Mouse (Mus musculus): ENCODE data around the gene Rnf223. TPM values are rescaled to one million over a fixed set of nuclear protein-coding genes. Genes with fewer than 3 reads are reported as not detected.

The Rnf223 gene
- polyA plus RNA-seq, 1 experiment from 2014 or later: 0.16 TPM

GRCm38 (mm10) chr4:156093758-156094157, 36.6 kb upstream of the Rnf223 start:
- 66% methylated on average over 5 of the region's 5 CpGs for WGBS
- Histone ChIP-seq H3K4me1 (replicated peaks; ENCODE audit: control insufficient read depth, insufficient read depth, low read length) (no peaks in the 10 kb centered on the region), H3K9ac (ENCODE audit: low read depth, low read length) (no peak overlapping the region), H3K27ac (ENCODE audit: low read depth, low read length) (no peak overlapping the region; the same call in 1 of the 2 replicates), H3K36me3 (ENCODE audit: control insufficient read depth, insufficient read depth, low read length) (no peaks in the 10 kb centered on the region), H3K9me3 (ENCODE audit: control insufficient read depth, low read length) (no peaks in the 10 kb centered on the region), H3K4me3 (ENCODE audit: low read depth, low read length) (no peak overlapping the region), H3K27me3 (replicated peaks; ENCODE audit: control insufficient read depth, insufficient read depth, low read length) (no peaks in the 10 kb centered on the region), H3K4me2 (no peak overlapping the region)
- ATAC-seq (replicated peaks; ENCODE audit: low FRiP score) (no peak), DNase-seq (ENCODE audit: low spot score) (no peak)

DNA sequence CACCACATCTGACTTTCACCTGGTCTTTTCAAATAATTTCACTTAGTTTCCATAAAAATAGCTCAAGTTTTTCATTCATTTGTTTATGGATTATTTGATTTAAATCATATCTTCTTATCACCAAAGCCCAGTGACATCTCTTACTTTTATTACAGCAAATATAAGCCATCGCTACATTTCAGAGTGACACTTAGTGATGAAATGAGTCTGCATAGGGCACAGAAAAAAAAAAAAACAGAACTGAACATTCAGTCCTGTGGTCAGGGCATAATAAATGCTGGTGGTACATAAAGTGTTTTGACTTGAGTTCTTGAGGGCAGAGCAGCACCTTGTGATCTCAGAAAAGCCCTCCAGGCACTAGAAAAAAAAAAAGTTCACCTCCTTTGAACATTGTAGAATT, 34.1 kb upstream of the Rnf223 start:
- no peaks in the 10 kb centered on the region for H3K9me3 ChIP-seq (ENCODE audit: control insufficient read depth, low read length)
- no peak overlapping the region for H3K4me2 ChIP-seq
- no peak for DNase-seq (ENCODE audit: low spot score)
- no peaks in the 10 kb centered on the region for H3K4me1 ChIP-seq (replicated peaks; ENCODE audit: control insufficient read depth, insufficient read depth, low read length)
- 87% methylated on average over 1 of the region's 1 CpGs for whole genome bisulfite sequencing
- no peaks in the 10 kb centered on the region for H3K27me3 ChIP-seq (replicated peaks; ENCODE audit: control insufficient read depth, insufficient read depth, low read length)
- no peak for ATAC-seq (replicated peaks; ENCODE audit: low FRiP score)
- H3K9ac ChIP-seq (ENCODE audit: low read depth, low read length): no peak overlapping the region
- no peak overlapping the region for H3K27ac ChIP-seq (ENCODE audit: low read depth, low read length)
- no peak overlapping the region for H3K4me3 ChIP-seq (ENCODE audit: low read depth, low read length)
- no peaks in the 10 kb centered on the region for H3K36me3 ChIP-seq (ENCODE audit: control insufficient read depth, insufficient read depth, low read length)

DNA sequence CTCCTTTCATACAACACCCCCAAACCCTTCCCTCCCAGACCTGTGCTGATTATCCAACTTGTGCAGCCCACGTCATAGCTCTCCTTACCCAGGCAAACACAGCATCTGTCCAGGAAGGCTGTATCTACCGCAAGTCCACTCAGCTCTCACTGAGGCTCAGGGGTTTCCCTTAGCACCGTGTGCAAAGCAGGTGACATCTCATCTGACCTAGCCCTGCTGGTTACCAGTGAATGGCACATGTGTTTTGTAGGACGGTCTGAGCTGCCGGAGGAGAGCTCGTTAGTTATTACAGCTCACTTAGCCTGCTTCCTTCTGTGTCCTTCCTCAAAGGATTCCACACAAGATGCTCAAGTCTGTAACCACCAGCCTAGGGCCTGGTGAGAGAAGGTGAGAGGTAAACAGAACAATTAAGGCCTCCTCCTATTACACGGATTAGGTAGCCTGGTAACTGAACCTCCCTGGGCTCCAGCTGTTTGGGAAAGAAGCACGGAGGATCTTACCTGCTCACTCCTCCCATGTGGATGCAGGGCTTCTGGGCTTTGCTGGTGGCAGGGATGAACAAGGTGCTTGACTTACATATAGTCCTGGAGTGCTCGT, 32.4 kb upstream of the Rnf223 start:
- ATAC-seq (replicated peaks; ENCODE audit: low FRiP score) (no peak), DNase-seq (ENCODE audit: low spot score) (no peak)
- Histone ChIP-seq H3K27me3 (replicated peaks; ENCODE audit: control insufficient read depth, insufficient read depth, low read length) (no peaks in the 10 kb centered on the region), H3K27ac (ENCODE audit: low read depth, low read length) (no peak overlapping the region), H3K9ac (ENCODE audit: low read depth, low read length) (no peak overlapping the region), H3K36me3 (ENCODE audit: control insufficient read depth, insufficient read depth, low read length) (no peaks in the 10 kb centered on the region), H3K4me2 (no peak overlapping the region), H3K9me3 (ENCODE audit: control insufficient read depth, low read length) (no peaks in the 10 kb centered on the region), H3K4me3 (ENCODE audit: low read depth, low read length) (no peak overlapping the region), H3K4me1 (replicated peaks; ENCODE audit: control insufficient read depth, insufficient read depth, low read length) (no peaks in the 10 kb centered on the region)
- 69% methylated on average over 9 of the region's 9 CpGs for WGBS

- no peaks in the 10 kb centered on the region for H3K9me3 ChIP-seq (ENCODE audit: control insufficient read depth, low read length)
- no peak overlapping the region for H3K27ac ChIP-seq (ENCODE audit: low read depth, low read length)
- no peak overlapping the region for H3K9ac ChIP-seq (ENCODE audit: low read depth, low read length)
- H3K4me3 ChIP-seq (ENCODE audit: low read depth, low read length): no peak overlapping the region
- ATAC-seq (replicated peaks; ENCODE audit: low FRiP score) (no peak), DNase-seq (ENCODE audit: low spot score) (no peak)
- H3K36me3 ChIP-seq (ENCODE audit: control insufficient read depth, insufficient read depth, low read length): no peaks in the 10 kb centered on the region
- no peak overlapping the region for H3K4me2 ChIP-seq
- H3K27me3 ChIP-seq (replicated peaks; ENCODE audit: control insufficient read depth, insufficient read depth, low read length): no peaks in the 10 kb centered on the region
- 67% methylated on average over 6 of the region's 6 CpGs for WGBS
- no peaks in the 10 kb centered on the region for H3K4me1 ChIP-seq (replicated peaks; ENCODE audit: control insufficient read depth, insufficient read depth, low read length)
Observed at GRCm38 (mm10) chr4:156099427-156099826, 30.9 kb upstream of the Rnf223 start.

DNA sequence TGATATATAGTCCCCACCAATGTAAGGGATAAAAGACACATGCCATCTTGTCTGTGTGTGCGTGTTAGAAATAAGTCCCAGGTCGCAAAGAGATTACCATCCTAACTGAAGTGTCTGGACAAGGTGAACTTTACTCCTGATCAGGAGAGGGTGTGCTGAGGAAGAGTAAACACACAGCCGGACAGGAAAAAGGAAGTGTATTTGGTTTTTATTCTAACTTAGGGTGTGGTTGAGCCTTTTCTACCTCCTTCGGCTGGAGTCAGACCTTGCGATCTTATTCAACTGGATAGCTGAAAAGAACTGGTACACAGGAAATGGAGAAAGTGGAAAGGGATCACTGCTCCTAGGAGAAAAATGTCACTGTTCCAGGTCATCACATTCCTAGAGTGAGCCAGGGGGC, 29.8 kb upstream of the Rnf223 start:
- no peaks in the 10 kb centered on the region for H3K4me1 ChIP-seq (replicated peaks; ENCODE audit: control insufficient read depth, insufficient read depth, low read length)
- WGBS: 75% methylated on average over 5 of the region's 5 CpGs
- H3K27ac ChIP-seq (ENCODE audit: low read depth, low read length): no peak overlapping the region
- DNase-seq (ENCODE audit: low spot score): no peak
- no peaks in the 10 kb centered on the region for H3K27me3 ChIP-seq (replicated peaks; ENCODE audit: control insufficient read depth, insufficient read depth, low read length)
- no peak overlapping the region for H3K4me2 ChIP-seq
- no peaks in the 10 kb centered on the region for H3K9me3 ChIP-seq (ENCODE audit: control insufficient read depth, low read length)
- H3K36me3 ChIP-seq (ENCODE audit: control insufficient read depth, insufficient read depth, low read length): no peaks in the 10 kb centered on the region
- H3K4me3 ChIP-seq (ENCODE audit: low read depth, low read length): no peak overlapping the region
- no peak for ATAC-seq (replicated peaks; ENCODE audit: low FRiP score)
- H3K9ac ChIP-seq (ENCODE audit: low read depth, low read length): no peak overlapping the region

GRCm38 (mm10) chr4:156101481-156101903, 28.8 kb upstream of the Rnf223 start:
- H3K9ac ChIP-seq (ENCODE audit: low read depth, low read length): no peak overlapping the region
- H3K9me3 ChIP-seq (ENCODE audit: control insufficient read depth, low read length): no peaks in the 10 kb centered on the region
- no peaks in the 10 kb centered on the region for H3K36me3 ChIP-seq (ENCODE audit: control insufficient read depth, insufficient read depth, low read length)
- 45% methylated on average over 3 of the region's 3 CpGs for WGBS
- no peak overlapping the region for H3K27ac ChIP-seq (ENCODE audit: low read depth, low read length)
- DNase-seq (ENCODE audit: low spot score) (no peak), ATAC-seq (replicated peaks; ENCODE audit: low FRiP score) (no peak)
- H3K4me3 ChIP-seq (ENCODE audit: low read depth, low read length): no peak overlapping the region
- no peaks in the 10 kb centered on the region for H3K4me1 ChIP-seq (replicated peaks; ENCODE audit: control insufficient read depth, insufficient read depth, low read length)
- no peak overlapping the region for H3K4me2 ChIP-seq
- no peaks in the 10 kb centered on the region for H3K27me3 ChIP-seq (replicated peaks; ENCODE audit: control insufficient read depth, insufficient read depth, low read length)

GRCm38 (mm10) chr4:156103342-156103741, 27.0 kb upstream of the Rnf223 start:
- WGBS: 68% methylated on average over 4 of the region's 4 CpGs
- no peaks in the 10 kb centered on the region for H3K27me3 ChIP-seq (replicated peaks; ENCODE audit: control insufficient read depth, insufficient read depth, low read length)
- ATAC-seq (replicated peaks; ENCODE audit: low FRiP score): no peak

DNA sequence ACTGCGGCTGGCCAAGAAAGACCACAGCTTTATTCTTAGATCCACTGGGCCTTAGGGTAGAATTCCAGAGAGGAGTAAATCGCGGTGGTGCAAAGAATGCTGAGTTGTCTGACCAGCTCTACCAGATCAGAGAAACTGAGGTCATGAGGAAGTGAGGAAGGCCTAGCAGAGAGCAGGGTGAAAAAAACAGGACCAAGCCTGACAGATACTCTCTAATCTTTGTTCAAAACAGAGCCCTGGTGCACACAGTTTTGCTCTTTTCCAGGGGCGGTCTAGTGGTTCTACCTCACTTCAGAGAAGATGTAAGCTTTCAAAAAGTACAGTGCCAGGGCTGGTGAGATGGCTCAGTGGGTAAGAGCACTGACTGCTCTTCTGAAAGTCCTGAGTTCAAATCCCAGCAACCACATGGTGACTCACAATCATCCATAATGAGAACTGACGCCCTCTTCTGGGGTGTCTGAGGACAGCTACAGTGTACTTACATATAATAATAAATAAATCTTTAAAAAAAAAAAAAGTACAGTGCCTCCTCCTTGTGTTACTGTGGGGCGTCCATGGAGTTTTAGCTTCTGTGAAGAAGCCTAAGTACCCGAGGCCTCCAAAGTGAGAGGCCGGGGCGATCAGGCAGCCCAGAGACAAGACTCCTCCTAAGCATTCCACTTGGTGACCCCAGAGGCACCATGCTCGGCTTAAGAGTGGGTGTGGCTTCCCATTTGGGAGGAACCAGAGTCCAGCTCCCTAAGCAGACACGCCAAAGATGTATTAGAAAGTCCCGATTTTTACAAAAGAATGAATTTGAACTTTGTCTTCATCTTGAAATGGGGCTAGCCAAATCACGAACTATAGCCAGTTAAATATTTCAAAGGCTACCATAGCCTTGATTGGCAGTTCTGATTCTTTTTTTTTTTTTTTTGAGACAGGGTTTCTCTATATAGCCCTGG, 21.4 kb upstream of the Rnf223 start:
- Histone ChIP-seq H3K9me3 (ENCODE audit: control insufficient read depth, low read length) (no peaks in the 10 kb centered on the region), H3K4me2 (peak overlapping the region; percentile 72), H3K4me1 (replicated peaks; ENCODE audit: control insufficient read depth, insufficient read depth, low read length) (peaks cover 5% of the 10 kb centered on the region), H3K4me3 (ENCODE audit: low read depth, low read length) (peak overlapping the region; percentile 88), H3K9ac (ENCODE audit: low read depth, low read length) (peak overlapping the region; percentile 74), H3K27ac (ENCODE audit: low read depth, low read length) (peak overlapping the region; percentile 91; the same call in 1 of the 2 replicates), H3K27me3 (replicated peaks; ENCODE audit: control insufficient read depth, insufficient read depth, low read length) (no peaks in the 10 kb centered on the region), H3K36me3 (ENCODE audit: control insufficient read depth, insufficient read depth, low read length) (no peaks in the 10 kb centered on the region)
- ATAC-seq (replicated peaks; ENCODE audit: low FRiP score) (peak; percentile 53), DNase-seq (ENCODE audit: low spot score) (peak; percentile 64)
- 23% methylated on average over 13 of the region's 13 CpGs for WGBS

More at GRCm38 (mm10) chr4:156103342-156103741, 27.0 kb upstream of the Rnf223 start:
- no peak overlapping the region for H3K9ac ChIP-seq (ENCODE audit: low read depth, low read length)
- H3K27ac ChIP-seq (ENCODE audit: low read depth, low read length): no peak overlapping the region
- H3K4me2 ChIP-seq: no peak overlapping the region
- no peaks in the 10 kb centered on the region for H3K9me3 ChIP-seq (ENCODE audit: control insufficient read depth, low read length)
- no peak overlapping the region for H3K4me3 ChIP-seq (ENCODE audit: low read depth, low read length)
- H3K4me1 ChIP-seq (replicated peaks; ENCODE audit: control insufficient read depth, insufficient read depth, low read length): no peaks in the 10 kb centered on the region
- H3K36me3 ChIP-seq (ENCODE audit: control insufficient read depth, insufficient read depth, low read length): no peaks in the 10 kb centered on the region
- no peak for DNase-seq (ENCODE audit: low spot score)
